Mouse (Mus musculus) neural tube, embryonic 10.5 days (tissue): ENCODE data around the gene Pard3b.

Source experiments
- DNase-seq: peaks from one replicate; pipeline ENCODE4 v3.0.0-alpha.2; 2017; ENCODE audit warnings: low spot score; ENCODE audit errors: extremely low spot score

Gene Pard3b

DNA sequence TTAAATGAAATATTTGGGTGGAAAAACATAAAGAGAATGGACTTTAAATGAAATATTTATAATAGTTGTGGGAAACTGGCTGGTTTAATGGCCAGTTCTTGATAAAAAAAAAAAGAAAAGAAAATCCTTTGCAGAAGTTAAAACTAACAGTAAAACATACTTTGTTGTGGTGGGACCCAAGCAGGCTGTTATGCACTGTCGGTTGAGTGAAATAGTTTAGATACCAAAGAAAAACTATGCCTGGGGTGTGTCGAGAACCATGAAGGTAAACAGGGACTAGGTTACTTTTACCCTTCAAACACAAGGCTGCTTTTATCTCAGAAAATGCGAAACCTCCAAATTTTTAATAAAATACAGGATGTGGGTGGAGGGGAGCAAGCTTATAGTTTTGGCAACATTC, 797.7 kb downstream of the Pard3b start:
- DNase-seq = no peak

- DNase-seq = no peak
Measured at GRCm38 (mm10) chr1:62437493-62437892, 798.9 kb downstream of the Pard3b start.

GRCm38 (mm10) chr1:62444406-62444805, 805.8 kb downstream of the Pard3b start:
- DNase-seq = no peak

- no peak for DNase-seq
Measured at GRCm38 (mm10) chr1:62446818-62447217, 808.2 kb downstream of the Pard3b start.

- no peak for DNase-seq
Measured at GRCm38 (mm10) chr1:62449193-62449875, 810.7 kb downstream of the Pard3b start.

GRCm38 (mm10) chr1:62465536-62465935, 826.9 kb downstream of the Pard3b start:
- no peak for DNase-seq

DNA sequence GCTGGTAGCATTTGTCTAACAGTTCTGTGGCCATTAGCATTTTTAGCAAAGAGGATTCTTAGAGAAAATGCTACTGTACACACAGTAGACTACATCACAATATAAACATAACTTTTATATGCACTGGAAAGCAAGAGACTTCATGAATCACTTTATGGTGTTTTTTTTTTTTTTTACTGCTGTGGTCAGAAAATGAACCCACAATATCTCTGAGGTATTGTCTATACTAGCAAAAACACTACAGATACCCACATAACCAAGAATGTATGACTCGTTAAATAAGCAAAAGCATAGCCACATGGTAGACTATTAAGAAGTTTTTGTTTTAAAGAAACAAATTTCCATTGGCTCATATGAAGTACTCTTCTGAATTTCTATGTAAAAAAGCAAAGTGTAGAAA, 827.9 kb downstream of the Pard3b start:
- no peak for DNase-seq

GRCm38 (mm10) chr1:62483059-62483458, 844.4 kb downstream of the Pard3b start:
- DNase-seq = no peak

- no peak for DNase-seq
Measured at GRCm38 (mm10) chr1:62488871-62489270, 850.2 kb downstream of the Pard3b start.

DNA sequence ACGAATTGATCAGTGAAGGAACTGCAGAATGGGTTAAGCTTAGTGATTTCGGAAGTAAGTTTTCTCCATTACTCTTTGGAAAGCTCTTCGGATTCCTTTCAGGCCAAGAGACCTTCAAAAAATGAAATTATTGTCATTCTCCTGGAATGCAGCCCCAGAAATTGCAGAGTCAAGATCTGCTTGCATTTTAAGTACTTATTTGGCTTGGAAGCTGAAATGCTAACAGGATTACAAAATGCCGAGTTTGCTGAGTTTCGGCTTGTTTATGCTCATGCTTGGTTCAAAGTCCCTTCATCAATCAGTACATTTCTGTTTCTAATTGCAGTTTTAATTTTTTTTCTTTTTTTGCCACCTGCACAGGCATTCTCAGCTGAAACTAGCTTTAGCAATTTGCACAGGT, 860.5 kb downstream of the Pard3b start:
- DNase-seq = no peak

DNA sequence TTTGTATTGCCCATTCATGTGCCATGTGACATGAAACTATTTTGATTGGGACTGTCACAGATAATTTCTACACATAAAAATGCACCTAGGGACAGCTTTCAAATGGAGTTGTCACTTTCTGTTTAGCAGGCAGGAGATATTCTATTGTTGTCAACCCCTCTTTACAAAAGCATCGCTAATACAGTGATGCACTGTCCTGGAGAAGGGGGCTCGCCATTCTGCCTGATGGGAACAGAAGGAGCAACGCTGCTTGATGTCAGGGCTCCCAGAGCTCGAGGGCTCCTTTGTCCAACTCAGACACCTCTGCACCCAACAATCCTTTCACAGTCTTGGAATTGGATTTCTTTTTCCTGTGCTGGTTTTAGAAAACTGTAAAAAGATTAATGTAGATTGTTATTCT, 871.9 kb downstream of the Pard3b start:
- DNase-seq = no peak

- DNase-seq = no peak
Measured at GRCm38 (mm10) chr1:62511681-62512080, 873.1 kb downstream of the Pard3b start.

DNA sequence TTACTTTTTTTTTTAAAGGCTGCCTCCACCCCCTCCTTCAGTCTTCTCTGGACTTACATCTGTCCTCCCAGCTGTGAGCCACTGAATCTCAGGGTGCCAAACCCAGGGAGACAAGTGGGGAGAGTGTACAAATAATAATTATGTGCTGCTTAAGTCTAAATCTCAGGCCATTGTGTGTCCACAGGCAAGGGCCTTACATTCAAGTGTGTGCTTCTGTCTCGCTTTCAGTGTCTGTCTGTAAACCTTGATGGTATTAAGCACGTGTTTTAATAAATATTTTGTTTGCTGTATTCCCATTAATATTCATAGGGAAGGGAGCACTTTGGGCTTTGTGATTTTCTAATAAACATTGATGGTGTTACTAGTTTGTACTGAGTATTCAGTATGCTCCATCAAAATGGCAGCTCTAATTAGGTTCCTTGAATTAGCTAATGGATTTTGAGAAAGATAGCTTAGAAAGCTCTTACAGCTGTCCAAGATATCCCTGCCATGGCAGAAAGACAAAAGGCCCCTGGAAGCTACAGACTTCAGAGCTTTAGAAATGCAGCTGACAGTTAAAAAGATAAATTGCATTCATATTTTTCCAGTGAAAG, 880.1 kb downstream of the Pard3b start:
- no peak for DNase-seq

DNA sequence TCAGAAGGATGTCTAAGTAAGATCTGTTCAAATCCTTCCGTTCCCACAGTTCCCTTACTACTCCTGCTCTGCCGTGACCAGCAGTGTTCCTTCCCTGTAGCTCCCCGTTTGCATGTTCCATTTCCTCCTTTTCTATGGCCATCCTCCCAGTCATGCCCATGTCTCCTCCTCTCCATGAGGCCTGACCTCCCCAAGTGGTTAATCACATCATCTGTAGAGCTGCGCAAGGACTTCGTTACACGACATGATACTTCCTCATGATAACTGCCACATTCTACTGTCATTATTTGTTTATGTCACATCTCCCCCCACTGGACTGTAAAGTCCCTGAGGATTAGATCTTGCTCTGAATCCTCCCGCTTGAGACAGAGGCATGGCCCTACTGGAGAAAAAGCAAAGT, 882.7 kb downstream of the Pard3b start:
- no peak for DNase-seq

DNA sequence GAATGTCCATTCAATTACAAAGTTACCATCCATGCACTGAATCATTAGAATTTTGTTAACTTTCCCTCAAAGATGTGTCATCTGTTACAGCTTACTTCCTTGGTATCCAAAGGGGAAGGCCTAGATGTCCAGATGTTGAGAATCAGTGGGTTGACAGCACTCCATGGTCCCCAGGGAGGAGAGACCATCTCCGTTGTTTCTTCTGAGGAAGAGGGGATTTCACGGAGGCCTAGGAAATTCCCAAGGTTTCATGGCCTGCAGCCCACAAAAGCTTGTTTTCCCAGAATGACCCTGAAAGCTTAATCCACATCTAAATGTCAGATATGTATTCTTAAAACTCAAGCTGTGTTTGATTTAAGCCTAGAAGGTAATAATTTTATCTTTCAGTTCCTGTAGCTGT, 884.1 kb downstream of the Pard3b start:
- DNase-seq = no peak

GRCm38 (mm10) chr1:62527788-62528187, 889.2 kb downstream of the Pard3b start:
- DNase-seq = no peak

- no peak for DNase-seq
Measured at GRCm38 (mm10) chr1:62529941-62530340, 891.3 kb downstream of the Pard3b start.

DNA sequence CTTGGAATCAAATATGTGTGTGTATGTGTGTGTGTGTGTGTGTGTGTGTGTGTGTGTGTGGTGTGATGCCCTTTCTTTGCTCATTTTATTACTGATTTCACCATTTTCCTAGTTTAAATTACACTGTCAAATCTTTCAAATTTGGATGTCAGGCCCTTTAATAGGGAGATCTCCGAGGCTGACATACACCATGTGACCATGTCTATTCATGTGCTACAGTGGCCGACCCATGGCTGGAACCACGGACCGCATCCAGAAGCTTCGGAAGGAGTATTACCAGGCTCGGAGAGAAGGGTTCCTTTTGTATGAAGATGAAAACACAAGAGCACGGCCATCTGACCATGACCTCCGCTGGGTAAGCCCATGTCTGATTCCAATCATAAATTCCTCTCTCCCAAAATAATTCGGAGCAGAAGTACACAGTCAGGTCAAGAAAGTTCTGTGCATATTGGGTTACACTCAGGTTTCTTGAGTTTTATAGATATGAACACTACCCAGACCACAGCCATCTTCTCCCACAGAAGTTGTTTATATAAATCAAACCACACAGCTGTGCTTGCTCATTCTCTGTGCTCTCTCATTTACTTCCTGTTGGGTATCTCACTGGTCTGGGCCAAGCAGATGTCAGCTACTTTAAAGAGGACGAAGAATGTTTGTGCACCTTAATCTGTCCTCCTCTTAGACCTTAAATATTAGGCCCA, 894.0 kb downstream of the Pard3b start:
- no peak for DNase-seq

DNA sequence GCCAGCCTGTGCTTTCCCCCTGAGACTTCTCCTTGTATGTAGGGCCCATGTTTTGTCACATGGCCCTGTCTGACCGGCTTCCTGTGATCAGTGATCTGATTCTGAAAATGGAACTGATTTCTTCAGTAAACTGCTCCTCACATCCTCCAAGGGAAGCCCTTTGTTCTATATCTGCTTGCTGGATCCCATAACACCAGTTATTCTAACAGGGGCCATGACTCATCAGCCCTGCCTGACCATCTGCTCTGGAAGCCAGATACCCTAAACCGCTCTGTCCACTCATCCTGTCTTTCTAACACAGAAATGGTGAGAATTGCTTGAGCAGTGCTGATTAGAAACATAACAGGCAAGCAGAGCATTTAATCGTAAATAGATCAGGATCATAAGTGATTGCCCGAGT, 910.3 kb downstream of the Pard3b start:
- no peak for DNase-seq

GRCm38 (mm10) chr1:62550546-62550945, 911.9 kb downstream of the Pard3b start:
- no peak for DNase-seq

- DNase-seq = no peak
Measured at GRCm38 (mm10) chr1:62551516-62551915, 912.9 kb downstream of the Pard3b start.

GRCm38 (mm10) chr1:62555838-62556237, 917.2 kb downstream of the Pard3b start:
- no peak for DNase-seq

DNA sequence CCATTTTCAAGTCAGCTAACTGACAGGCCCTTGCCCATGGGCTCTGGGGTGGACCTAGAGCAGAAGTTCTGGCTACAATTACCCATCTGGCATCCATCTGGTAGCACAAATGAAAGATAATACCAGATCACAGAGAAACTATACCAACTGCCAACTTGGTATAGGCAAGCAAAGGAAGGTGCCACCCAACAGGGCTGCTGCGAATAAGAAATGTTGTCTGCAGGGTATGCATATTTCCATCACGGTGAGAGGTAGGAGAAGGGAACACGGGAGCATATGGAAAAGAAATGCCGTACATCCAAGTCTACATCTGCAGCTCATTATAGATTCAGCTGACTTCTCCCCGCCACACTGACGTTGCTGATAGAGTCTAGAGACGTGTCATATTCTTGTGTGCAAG, 924.4 kb downstream of the Pard3b start:
- DNase-seq = no peak
